Mouse (Mus musculus) forebrain, embryonic 14.5 days (tissue): Measurements from ENCODE around the gene Ttf2. TPM values are rescaled to one million over a fixed set of nuclear protein-coding genes. Genes with fewer than 3 reads are reported as not detected.

Experiments used
- ATAC-seq: fragments of 200-750 bp; cut with Nextera tagmentation; 2 replicates; pipeline ENCODE4 v1.8.0; 2017; ENCODE audit warnings: mild to moderate bottlenecking, moderate library complexity
- DNase-seq: peaks from one replicate; pipeline ENCODE4 v3.0.0-alpha.2; 2015; ENCODE audit warnings: low spot score
- H3K27ac ChIP-seq: fragments of 300-500 bp; sonication (generic); 2 replicates; pipeline ENCODE4 v1.5.1; 2014; ENCODE audit warnings: low read depth, mild to moderate bottlenecking, control low read depth, low read length, moderate library complexity
- H3K27me3 ChIP-seq: fragments of 300-500 bp; sonication (generic); replicated peaks from 2 replicates; pipeline ENCODE4 v1.6.1; 2014; ENCODE audit warnings: low read length, control low read depth, mixed read lengths; ENCODE audit not compliant: control insufficient read depth, insufficient read depth
- H3K36me3 ChIP-seq: fragments of 300-500 bp; sonication (generic); 2 replicates; pipeline ENCODE4 v1.6.1; 2014; ENCODE audit warnings: low read length, control low read depth; ENCODE audit not compliant: control insufficient read depth, insufficient read depth
- H3K4me1 ChIP-seq: fragments of 300-500 bp; sonication (generic); 2 replicates; pipeline ENCODE4 v1.6.1; 2014; ENCODE audit warnings: antibody characterized with exemption, low read length, control low read depth; ENCODE audit not compliant: control insufficient read depth, insufficient read depth
- H3K4me2 ChIP-seq: fragments of 300-500 bp; sonication (generic); 2 replicates; pipeline ENCODE4 v1.6.1; 2014; ENCODE audit warnings: mild to moderate bottlenecking, control low read depth, low read length
- H3K4me3 ChIP-seq: fragments of 300-500 bp; sonication (generic); 2 replicates; pipeline ENCODE4 v1.5.1; 2014; ENCODE audit warnings: low read depth, low read length, control low read depth
- H3K9ac ChIP-seq: fragments of 300-500 bp; sonication (generic); 2 replicates; pipeline ENCODE4 v1.6.1; 2014; ENCODE audit warnings: mild to moderate bottlenecking, low read length, control low read depth, moderate library complexity
- H3K9me3 ChIP-seq: fragments of 300-500 bp; sonication (generic); replicated peaks from 2 replicates; pipeline ENCODE4 v1.6.1; 2016; ENCODE audit warnings: low read length, control low read depth, mixed read lengths; ENCODE audit not compliant: control insufficient read depth
- WGBS: fragments of 180-500 bp; shearing (Covaris S2); extraction: QIAGEN DNeasy Blood & Tissue Kit; methylation state at CpG from one replicate; pipeline ENCODE4 v1.1.7; 2014; 5-methylcytosine and 5-hydroxymethylcytosine counted together
- polyA plus RNA-seq: library from polyadenylated mRNA; unstranded; fragments of >200 nt; fragmentation: Nextera tagmentation; extraction: Ambion mirVana; gene quantifications from 2 replicates; pipeline ENCODE4 v1.2.1, GENCODE M21; 2014

The Ttf2 gene
- polyA plus RNA-seq, 1 experiment from 2014 or later: 8.6 TPM

DNA sequence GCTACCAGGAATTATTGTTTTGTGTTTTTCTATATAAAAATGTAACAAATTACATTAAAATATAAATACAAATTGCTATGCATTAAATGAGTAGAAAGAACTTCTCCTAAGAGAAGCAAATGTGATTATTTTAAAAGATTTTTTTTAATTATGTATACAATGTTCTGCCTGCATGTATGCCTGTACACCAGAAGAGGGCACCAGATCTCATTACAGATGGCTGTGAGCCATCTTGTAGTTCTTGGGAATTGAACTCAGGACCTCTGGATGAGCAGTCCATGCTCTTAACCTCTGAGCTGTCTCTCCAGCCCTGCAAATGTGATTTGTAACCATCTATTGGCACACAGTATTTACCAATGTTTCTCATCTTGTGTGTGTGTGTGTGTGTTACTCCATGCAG lies 14.8 kb downstream of the Ttf2 start:
- ATAC-seq: no peak
- Histone ChIP-seq H3K9ac (no peak overlapping the region), H3K4me3 (no peak overlapping the region), H3K9me3 (no peaks in the 10 kb centered on the region), H3K4me2 (no peak overlapping the region), H3K4me1 (no peaks in the 10 kb centered on the region), H3K36me3 (peaks cover 54% of the 10 kb centered on the region), H3K27me3 (no peaks in the 10 kb centered on the region), H3K27ac (no peak overlapping the region)
- no peak for DNase-seq

DNA sequence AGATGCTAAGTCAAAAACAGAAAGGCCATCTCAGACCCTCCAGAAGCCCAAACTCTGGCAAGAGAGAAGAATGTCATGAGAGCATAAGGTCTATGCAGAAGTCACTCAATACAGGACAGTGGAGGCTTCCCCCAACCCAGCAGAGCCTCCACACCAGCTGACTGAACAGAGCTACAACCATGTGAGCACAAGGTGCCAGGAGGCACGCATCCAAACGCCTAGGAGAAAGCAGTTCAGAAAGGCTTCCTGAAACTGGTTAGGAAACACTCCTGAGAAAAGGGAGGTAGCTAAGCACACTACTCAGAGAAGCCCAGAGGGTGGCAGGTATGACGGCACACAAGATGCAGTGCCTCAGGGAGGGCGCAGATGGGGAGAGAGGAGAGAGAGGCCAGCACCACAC lies 17.9 kb downstream of the Ttf2 start:
- no peak overlapping the region for H3K9ac ChIP-seq
- H3K4me2 ChIP-seq: no peak overlapping the region
- 93% methylated on average over 4 of the region's 4 CpGs for WGBS
- H3K36me3 ChIP-seq: peaks cover 53% of the 10 kb centered on the region
- H3K4me3 ChIP-seq: no peak overlapping the region
- no peaks in the 10 kb centered on the region for H3K4me1 ChIP-seq
- no peaks in the 10 kb centered on the region for H3K9me3 ChIP-seq
- no peak overlapping the region for H3K27ac ChIP-seq
- H3K27me3 ChIP-seq: no peaks in the 10 kb centered on the region
- DNase-seq (no peak), ATAC-seq (no peak)

DNA sequence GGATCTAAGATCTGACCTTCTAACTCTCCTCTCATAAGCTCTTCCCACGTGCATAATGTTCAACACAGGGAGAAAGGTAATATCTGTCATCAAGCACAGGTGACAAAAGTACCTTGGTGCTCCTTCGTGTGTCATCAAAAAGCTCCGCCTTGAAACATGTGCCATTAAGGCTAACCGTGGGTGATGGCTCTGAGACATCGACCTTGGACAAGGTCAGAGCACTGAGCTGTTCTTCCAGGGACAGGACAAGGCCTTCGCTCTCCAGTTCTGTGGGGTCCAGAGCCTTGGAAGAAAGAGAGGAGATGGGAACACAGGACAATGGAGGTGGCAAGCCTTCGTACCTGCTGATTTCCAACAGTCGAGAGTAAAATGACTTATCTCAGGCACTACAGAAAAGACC lies 22.2 kb downstream of the Ttf2 start:
- DNase-seq (no peak), ATAC-seq (no peak)
- no peaks in the 10 kb centered on the region for H3K9me3 ChIP-seq
- no peaks in the 10 kb centered on the region for H3K4me1 ChIP-seq
- H3K27me3 ChIP-seq: no peaks in the 10 kb centered on the region
- no peak overlapping the region for H3K4me3 ChIP-seq
- 94% methylated on average over 8 of the region's 8 CpGs for WGBS
- no peak overlapping the region for H3K9ac ChIP-seq
- H3K27ac ChIP-seq: no peak overlapping the region
- no peak overlapping the region for H3K4me2 ChIP-seq
- H3K36me3 ChIP-seq: peaks cover 62% of the 10 kb centered on the region

DNA sequence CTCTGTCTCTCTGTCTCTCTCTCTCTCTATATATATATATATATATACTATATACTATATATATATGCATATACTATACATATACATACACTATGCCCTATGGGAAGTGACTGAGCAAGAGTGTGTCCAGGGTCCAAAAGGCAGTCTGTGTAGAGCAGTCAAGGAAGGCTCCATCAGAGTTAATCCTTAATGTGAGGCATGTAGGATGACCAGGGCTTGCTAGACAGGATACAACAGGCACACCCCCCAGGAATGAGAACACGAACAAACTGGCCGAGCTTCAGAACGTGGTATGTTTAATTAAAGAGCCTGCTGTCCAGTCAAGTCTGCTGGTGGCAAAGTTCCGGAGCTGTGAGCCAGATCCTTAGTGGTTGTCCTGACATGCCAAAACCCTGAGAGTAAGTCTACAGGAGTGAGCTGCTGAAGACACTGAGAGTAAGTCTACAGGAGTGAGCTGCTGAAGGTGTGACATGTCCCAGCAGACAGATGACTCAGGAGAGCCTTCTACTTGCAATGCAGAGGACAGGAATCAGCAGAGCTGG lies 28.9 kb downstream of the Ttf2 start:
- Histone ChIP-seq H3K36me3 (peaks cover 44% of the 10 kb centered on the region), H3K9ac (no peak overlapping the region), H3K9me3 (no peaks in the 10 kb centered on the region), H3K4me2 (no peak overlapping the region), H3K27me3 (no peaks in the 10 kb centered on the region), H3K4me1 (no peaks in the 10 kb centered on the region), H3K4me3 (no peak overlapping the region), H3K27ac (no peak overlapping the region)
- 95% methylated on average over 4 of the region's 4 CpGs for WGBS
- no peak for ATAC-seq
- DNase-seq: no peak

DNA sequence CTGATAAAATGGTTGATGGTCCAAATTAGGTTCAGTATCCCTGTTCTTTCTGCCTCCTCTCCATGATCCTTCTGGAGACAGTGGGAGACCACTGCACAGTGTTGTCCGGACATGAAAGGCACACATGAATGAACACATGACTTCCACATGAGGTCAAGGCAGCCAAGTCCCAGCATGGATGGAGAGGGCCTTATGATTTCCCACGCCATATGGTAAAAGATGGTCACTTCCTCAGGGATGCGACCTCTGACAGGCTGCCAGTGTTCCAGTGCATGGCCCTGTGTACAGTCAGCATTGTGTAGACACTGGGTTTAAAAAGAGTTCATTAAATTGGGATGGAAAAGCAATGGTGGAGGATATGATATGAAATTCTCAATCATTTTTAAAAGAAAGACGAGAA lies 31.3 kb downstream of the Ttf2 start:
- DNase-seq (no peak), ATAC-seq (no peak)
- no peak overlapping the region for H3K4me3 ChIP-seq
- H3K9me3 ChIP-seq: no peaks in the 10 kb centered on the region
- H3K27me3 ChIP-seq: no peaks in the 10 kb centered on the region
- H3K4me2 ChIP-seq: no peak overlapping the region
- H3K36me3 ChIP-seq: peaks cover 39% of the 10 kb centered on the region
- H3K4me1 ChIP-seq: no peaks in the 10 kb centered on the region
- WGBS: 94% methylated on average over 4 of the region's 4 CpGs
- no peak overlapping the region for H3K27ac ChIP-seq
- H3K9ac ChIP-seq: no peak overlapping the region

DNA sequence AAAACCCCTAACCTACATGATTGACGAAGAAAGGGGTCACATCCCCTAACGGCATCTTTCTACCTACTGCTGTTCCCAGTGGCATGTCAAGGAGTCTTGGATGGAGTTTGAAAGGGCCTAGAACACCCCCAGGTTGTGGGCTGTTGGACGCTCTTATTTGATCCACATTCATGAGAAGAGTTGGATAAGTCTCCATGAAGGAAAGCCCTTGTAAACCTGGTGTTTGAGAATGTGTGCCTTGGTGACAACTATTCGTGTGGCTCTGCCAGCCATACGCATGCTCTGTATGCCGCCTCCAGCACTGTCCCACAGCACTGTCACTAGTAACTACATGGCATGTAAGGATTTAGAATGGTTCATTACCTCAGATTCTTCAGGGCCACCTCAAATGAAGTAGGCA lies 33.3 kb downstream of the Ttf2 start:
- no peaks in the 10 kb centered on the region for H3K27me3 ChIP-seq
- WGBS: 91% methylated on average over 6 of the region's 6 CpGs
- no peak overlapping the region for H3K4me3 ChIP-seq
- no peak overlapping the region for H3K9ac ChIP-seq
- H3K36me3 ChIP-seq: peaks cover 48% of the 10 kb centered on the region
- no peaks in the 10 kb centered on the region for H3K4me1 ChIP-seq
- ATAC-seq: no peak
- no peaks in the 10 kb centered on the region for H3K9me3 ChIP-seq
- no peak overlapping the region for H3K27ac ChIP-seq
- H3K4me2 ChIP-seq: no peak overlapping the region
- no peak for DNase-seq

DNA sequence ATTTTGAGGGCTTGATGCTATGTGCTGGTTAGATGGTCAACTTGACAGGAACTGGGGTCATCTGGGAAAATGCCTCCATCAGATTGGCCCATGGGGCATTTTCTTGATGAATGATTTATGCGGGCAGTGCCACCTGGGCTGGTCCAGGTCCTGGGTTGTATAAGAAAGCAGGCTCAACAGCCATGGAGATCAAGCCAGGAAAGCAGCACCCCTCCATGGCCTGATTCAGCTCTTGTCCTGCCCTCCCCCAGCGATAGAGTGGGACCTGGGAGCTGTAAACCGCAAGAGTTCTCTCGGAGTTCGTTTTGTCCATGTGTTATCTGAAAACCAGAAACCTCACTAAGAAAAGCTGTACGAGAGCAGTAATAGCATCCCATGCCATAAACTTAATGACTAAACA lies 33.9 kb downstream of the Ttf2 start:
- H3K4me3 ChIP-seq: no peak overlapping the region
- H3K36me3 ChIP-seq: peaks cover 44% of the 10 kb centered on the region
- H3K27me3 ChIP-seq: no peaks in the 10 kb centered on the region
- H3K9ac ChIP-seq: no peak overlapping the region
- ATAC-seq (no peak), DNase-seq (no peak)
- no peaks in the 10 kb centered on the region for H3K9me3 ChIP-seq
- no peak overlapping the region for H3K4me2 ChIP-seq
- no peaks in the 10 kb centered on the region for H3K4me1 ChIP-seq
- H3K27ac ChIP-seq: no peak overlapping the region
- 93% methylated on average over 6 of the region's 6 CpGs for WGBS

DNA sequence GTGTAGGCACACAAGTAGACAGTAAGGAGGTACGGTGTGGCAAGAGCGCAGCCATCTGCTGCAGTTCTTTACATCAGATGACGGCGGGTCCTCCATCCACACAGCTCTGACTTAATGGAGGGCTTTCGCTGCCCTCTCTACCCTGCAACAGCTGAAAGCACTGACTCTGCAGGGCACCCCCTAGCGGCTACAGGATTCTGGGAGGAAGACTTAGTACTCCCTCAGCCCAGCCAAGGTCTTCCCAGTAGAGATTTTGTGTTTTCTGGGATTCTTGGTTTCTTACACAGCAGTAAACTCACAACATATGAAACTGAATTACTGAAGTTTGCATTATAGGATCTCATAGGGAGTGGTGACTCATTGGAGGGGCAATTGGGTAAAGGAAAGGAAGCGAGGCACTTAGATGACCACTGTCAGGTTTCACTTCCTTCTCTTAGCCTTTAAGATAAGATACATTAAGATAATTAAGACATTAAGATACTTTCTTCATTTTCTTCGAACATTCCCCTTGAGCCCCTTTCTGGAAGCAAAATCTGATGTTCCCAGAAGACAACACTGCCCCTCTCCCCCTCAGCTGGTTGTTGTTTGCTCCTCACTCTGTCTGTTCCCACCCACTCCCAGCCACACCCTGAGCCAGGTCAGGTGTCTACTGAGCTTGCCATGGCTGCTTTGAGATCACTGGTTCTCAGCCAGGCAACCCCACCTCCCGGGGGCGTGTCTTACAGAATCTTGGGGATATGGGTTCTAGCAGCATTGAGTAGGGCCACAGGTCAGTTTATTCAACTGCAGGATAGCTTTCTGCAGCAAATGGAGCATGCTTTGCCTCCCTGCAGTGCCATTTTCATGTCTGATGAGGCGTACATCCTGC lies 37.2 kb downstream of the Ttf2 start:
- H3K36me3 ChIP-seq: peaks cover 58% of the 10 kb centered on the region
- H3K9me3 ChIP-seq: no peaks in the 10 kb centered on the region
- H3K9ac ChIP-seq: no peak overlapping the region
- no peak for DNase-seq
- H3K27me3 ChIP-seq: no peaks in the 10 kb centered on the region
- no peak overlapping the region for H3K4me3 ChIP-seq
- no peaks in the 10 kb centered on the region for H3K4me1 ChIP-seq
- no peak overlapping the region for H3K4me2 ChIP-seq
- no peak for ATAC-seq
- 83% methylated on average over 11 of the region's 11 CpGs for WGBS
- no peak overlapping the region for H3K27ac ChIP-seq

DNA sequence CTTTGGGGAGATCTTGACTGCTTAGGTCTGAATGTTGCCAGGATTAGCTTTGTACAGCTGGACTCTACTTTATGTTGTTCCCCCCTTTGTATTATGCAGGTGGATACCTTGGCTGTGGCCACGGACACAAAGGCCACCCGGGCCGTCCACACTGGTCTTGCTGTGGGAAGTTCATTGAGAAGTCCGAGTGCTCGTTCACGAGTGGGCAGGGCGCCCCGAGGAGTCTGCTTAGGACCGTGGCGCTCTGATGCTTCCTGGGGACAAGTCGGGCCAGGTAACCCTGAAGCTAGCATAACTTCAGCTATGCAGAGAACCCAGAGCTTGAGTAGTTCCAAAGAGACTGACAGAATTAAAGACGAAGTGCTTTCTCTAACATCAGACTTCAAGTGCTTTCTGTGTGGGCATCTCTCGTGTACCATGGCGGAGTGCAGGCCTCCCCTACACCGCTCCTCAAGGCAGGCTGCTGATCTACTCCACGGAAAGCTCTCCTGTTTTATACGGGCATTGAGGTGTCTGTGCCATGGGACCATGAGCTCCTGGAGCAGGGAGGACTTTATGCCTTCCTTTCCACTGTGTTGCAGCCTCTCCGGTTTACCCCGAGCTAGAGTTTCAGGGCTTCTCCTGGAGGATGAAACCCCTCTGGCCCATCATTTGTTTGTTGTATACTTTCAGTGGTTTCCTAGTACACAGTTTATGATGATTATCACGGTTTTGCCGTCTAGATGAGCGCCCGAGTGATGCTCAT lies 38.0 kb downstream of the Ttf2 start:
- no peak overlapping the region for H3K4me2 ChIP-seq
- H3K27ac ChIP-seq: no peak overlapping the region
- no peaks in the 10 kb centered on the region for H3K27me3 ChIP-seq
- DNase-seq (no peak), ATAC-seq (no peak)
- no peak overlapping the region for H3K4me3 ChIP-seq
- no peaks in the 10 kb centered on the region for H3K4me1 ChIP-seq
- H3K9me3 ChIP-seq: no peaks in the 10 kb centered on the region
- H3K9ac ChIP-seq: no peak overlapping the region
- H3K36me3 ChIP-seq: peaks cover 58% of the 10 kb centered on the region
- WGBS: 93% methylated on average over 23 of the region's 23 CpGs
